Mouse (Mus musculus): ENCODE data around the gene Mettl16.

- TF ChIP-seq GATA1 (IDR thresholded peaks at IDR 0.05; ENCODE audit: borderline replicate concordance, low read length) = no peak
- TF ChIP-seq GATA2 (IDR thresholded peaks at IDR 0.05; ENCODE audit: borderline replicate concordance, low read depth, low read length) = no peak
- no peak for TF ChIP-seq TAL1 (conservative IDR thresholded peaks at IDR 0.05; ENCODE audit: low read depth, low read length)
- no peak for TF ChIP-seq POLR2AphosphoS5 (IDR thresholded peaks at IDR 0.05; ENCODE audit: insufficient replicate concordance, low read depth, low read length)
These were observed 99.0 kb downstream of the Mettl16 start for GRCm38 (mm10) chr11:74869603-74870002.
